Mouse (Mus musculus): ENCODE results near the gene Cradd.

Cradd gene

GRCm38 (mm10) chr10:95336781-95337544 is 13.0 kb upstream of the Cradd start:
- intact Hi-C loops (cut with DNase I): no loop called here

GRCm38 (mm10) chr10:95334826-95335225 is 10.9 kb upstream of the Cradd start:
- intact Hi-C loops (cut with DNase I): no loop called here

GRCm38 (mm10) chr10:95332596-95332995 is 8.7 kb upstream of the Cradd start:
- intact Hi-C loops (cut with DNase I): no loop called here

- intact Hi-C loops (cut with DNase I): no loop called here
These were observed 6.7 kb upstream of the Cradd start for GRCm38 (mm10) chr10:95330375-95331363.

- intact Hi-C loops (cut with DNase I): no loop called here
These were observed 6.0 kb upstream of the Cradd start for GRCm38 (mm10) chr10:95329884-95330283.

GRCm38 (mm10) chr10:95324278-95324631 is 322 bp upstream of the Cradd start:
- intact Hi-C loops (cut with DNase I): no loop called here

GRCm38 (mm10) chr10:95322076-95323070 is 1.6 kb downstream of the Cradd start:
- intact Hi-C loops (cut with DNase I): loop anchor here (2.0 kb wide), 1 partner anchor 94 kb away; the partner anchor contains the start of gene Socs2

- intact Hi-C loops (cut with DNase I): loop anchor here (10.0 kb wide), 1 partner anchor 214 kb away; no protein-coding TSS in a partner anchor
These were observed 4.9 kb downstream of the Cradd start for GRCm38 (mm10) chr10:95319001-95319400.

- intact Hi-C loops (cut with DNase I): loop anchor here (10.0 kb wide), 1 partner anchor 214 kb away; no protein-coding TSS in a partner anchor
These were observed 5.6 kb downstream of the Cradd start for GRCm38 (mm10) chr10:95318392-95318708.

- intact Hi-C loops (cut with DNase I): loop anchor here (10.0 kb wide), 1 partner anchor 213 kb away; no protein-coding TSS in a partner anchor
These were observed 6.1 kb downstream of the Cradd start for GRCm38 (mm10) chr10:95317581-95318391.

- intact Hi-C loops (cut with DNase I): loop anchor here (10.0 kb wide), 1 partner anchor 212 kb away; no protein-coding TSS in a partner anchor
These were observed 6.8 kb downstream of the Cradd start for GRCm38 (mm10) chr10:95317091-95317490.

GRCm38 (mm10) chr10:95316675-95317074 is 7.3 kb downstream of the Cradd start:
- intact Hi-C loops (cut with DNase I): loop anchor here (10.0 kb wide), 1 partner anchor 212 kb away; no protein-coding TSS in a partner anchor

- intact Hi-C loops (cut with DNase I): loop anchor here (10.0 kb wide), 1 partner anchor 211 kb away; no protein-coding TSS in a partner anchor
These were observed 8.0 kb downstream of the Cradd start for GRCm38 (mm10) chr10:95315801-95316474.

- intact Hi-C loops (cut with DNase I): loop anchor here (10.0 kb wide), 1 partner anchor 211 kb away; no protein-coding TSS in a partner anchor
These were observed 8.6 kb downstream of the Cradd start for GRCm38 (mm10) chr10:95315321-95315720.

GRCm38 (mm10) chr10:95314019-95314418 is 9.9 kb downstream of the Cradd start:
- intact Hi-C loops (cut with DNase I): loop anchor here (10.0 kb wide), 1 partner anchor 209 kb away; no protein-coding TSS in a partner anchor

- intact Hi-C loops (cut with DNase I): loop anchor here (10.0 kb wide), 1 partner anchor 209 kb away; no protein-coding TSS in a partner anchor
These were observed 10.4 kb downstream of the Cradd start for GRCm38 (mm10) chr10:95313524-95313923.

GRCm38 (mm10) chr10:95310688-95311441 is 13.1 kb downstream of the Cradd start:
- intact Hi-C loops (cut with DNase I): loop anchor here (10.0 kb wide), 1 partner anchor 206 kb away; no protein-coding TSS in a partner anchor
